ENCODE assay signal across 9 mouse cellular contexts in genomic region chr3:51225979-51226378, GRCm38 (mm10). TPM values are rescaled to one million over a fixed set of nuclear protein-coding genes. Genes with fewer than 3 reads are reported as not detected.
DNase-seq lines count a peak whose midpoint lies in the region; ATAC-seq and TF ChIP-seq lines count a peak whose summit lies in the region.
"Had no signal": no experiment of that assay in that cellular context is flagged by ENCODE, and none has a peak within 500 bp of the region (broad histone marks: within the 10 kb centered on the region; RNA-seq: fewer than 3 reads in every experiment).

No protein-coding gene starts in this region.

- no peaks in the 10 kb centered on the region for H3K27me3 ChIP-seq in heart, adult 2 months (ENCODE audit: control insufficient read depth, insufficient read depth, low read length)
- no peaks in the 10 kb centered on the region for H3K27me3 ChIP-seq in CH12.LX (replicated peaks)
- no peaks in the 10 kb centered on the region for H3K27me3 ChIP-seq in forebrain, postnatal 0 days (ENCODE audit: insufficient read depth, low read length)
- no peaks in the 10 kb centered on the region for H3K27me3 ChIP-seq in liver, postnatal 0 days (ENCODE audit: insufficient read depth, low read length)

- TF ChIP-seq POLR2A in heart, adult 2 months (IDR thresholded peaks at IDR 0.05; ENCODE audit: insufficient read depth, low read depth, low read length): no peak
- TF ChIP-seq POLR2A in CH12.LX (IDR thresholded peaks at IDR 0.05; ENCODE audit: low read depth, low read length): no peak

- H3K9ac ChIP-seq in heart, adult 2 months (ENCODE audit: low read depth, low read length): no peak overlapping the region
- no peak overlapping the region for H3K9ac ChIP-seq in CH12.LX (ENCODE audit: insufficient read depth, low read depth)
- H3K9ac ChIP-seq in forebrain, postnatal 0 days: no peak overlapping the region
- H3K9ac ChIP-seq in liver, postnatal 0 days (replicated peaks): peak overlapping the region; percentile 94

- no peak for ATAC-seq in forebrain, postnatal 0 days
- no peak for ATAC-seq in liver, postnatal 0 days
- ATAC-seq in inflammation-experienced regulatory T-cells, adult 6 months: no peak
- no peak for ATAC-seq in erythroid progenitor cell, adult 5-6 weeks (replicated peaks; ENCODE audit: low FRiP score, poor library complexity, severe bottlenecking)

- no peaks in the 10 kb centered on the region for H3K9me3 ChIP-seq in CH12.LX (replicated peaks; ENCODE audit: low read length)
- no peaks in the 10 kb centered on the region for H3K9me3 ChIP-seq in forebrain, postnatal 0 days (ENCODE audit: low read length)
- no peaks in the 10 kb centered on the region for H3K9me3 ChIP-seq in liver, postnatal 0 days (ENCODE audit: low read length)

- intact Hi-C loops in heart, adult 2 months (cut with DNase I): no loop called here
- intact Hi-C loops in heart, postnatal 36 days (cut with DNase I): loop anchor here (5.0 kb wide), 1 partner anchor 181 kb away; the partner anchor contains the start of gene Ndufc1

- H3K4me1 ChIP-seq in heart, adult 2 months (ENCODE audit: control insufficient read depth, insufficient read depth, low read length): peaks cover 3% of the 10 kb centered on the region
- H3K4me1 ChIP-seq in CH12.LX (ENCODE audit: control insufficient read depth in 1 of 2, insufficient read depth in 2 of 2): peaks cover 8 to 33% of the 10 kb centered on the region in 2 experiments
- H3K4me1 ChIP-seq in forebrain, postnatal 0 days (ENCODE audit: insufficient read depth): peaks cover 19% of the 10 kb centered on the region
- H3K4me1 ChIP-seq in liver, postnatal 0 days (ENCODE audit: insufficient read depth): peaks cover 33% of the 10 kb centered on the region

- no peak overlapping the region; the same call in 1 of the 2 replicates for H3K27ac ChIP-seq in heart, adult 2 months
- no peak overlapping the region for H3K27ac ChIP-seq in CH12.LX (ENCODE audit: insufficient read depth, low read depth)
- no peak overlapping the region for H3K27ac ChIP-seq in forebrain, postnatal 0 days (ENCODE audit: low read depth, low read length)
- H3K27ac ChIP-seq in liver, postnatal 0 days (ENCODE audit: low read depth): peak overlapping the region; percentile 63

- in situ Hi-C loops in CH12.LX (cut with MboI; ENCODE audit: low pct_ligation_motif_present, low pct_unique_long_range_greater_than_20kb, low sequenced_read_pairs): no loop called here

- DNase-seq in heart, adult 2 months: no peak
- no peak for DNase-seq in heart, postnatal 36 days
- no peak for DNase-seq in CH12.LX (ENCODE audit: extremely low read depth)
- no peak for DNase-seq in forebrain, postnatal 0 days
- no peak for DNase-seq in liver, postnatal 0 days
- no peak for DNase-seq in right cerebral cortex, postnatal 4 days
- DNase-seq: right cerebral cortex, postnatal 25 days had no signal

- no peak for TF ChIP-seq EP300 in heart, adult 2 months (IDR thresholded peaks at IDR 0.05; ENCODE audit: insufficient read depth, low read depth, low read length)
- TF ChIP-seq EP300 in CH12.LX (IDR thresholded peaks at IDR 0.05; ENCODE audit: low read length): no peak
- TF ChIP-seq EP300 in liver, postnatal 0 days (IDR thresholded peaks at IDR 0.05; ENCODE audit: low read depth): no peak

- TF ChIP-seq RAD21 in CH12.LX (IDR thresholded peaks at IDR 0.05; ENCODE audit: low read depth, low read length): no peak

- dilution Hi-C loops in CH12.LX (cut with MboI; ENCODE audit: extremely low pct_ligation_motif_present, extremely low pct_unique_long_range_greater_than_20kb, low sequenced_read_pairs): no loop called here

- TF ChIP-seq CTCF in heart, adult 2 months (IDR thresholded peaks at IDR 0.05): no peak
- no peak for TF ChIP-seq CTCF in CH12.LX (conservative IDR thresholded peaks at IDR 0.05 in 1 of 2, IDR thresholded peaks at IDR 0.05 in 1 of 2; ENCODE audit: low read depth in 2 of 2, low read length in 2 of 2)
- no peak for TF ChIP-seq CTCF in forebrain, postnatal 0 days (IDR thresholded peaks at IDR 0.05; ENCODE audit: low read depth)
- no peak for TF ChIP-seq CTCF in liver, postnatal 0 days (IDR thresholded peaks at IDR 0.05; ENCODE audit: low read depth)

- H3K36me3 ChIP-seq in heart, adult 2 months (ENCODE audit: control insufficient read depth, insufficient read depth, low read length): no peaks in the 10 kb centered on the region; the same call in 1 of the 2 replicates
- peaks cover 0 to 23% of the 10 kb centered on the region in 2 experiments for H3K36me3 ChIP-seq in CH12.LX (replicated peaks in 1 of 2; ENCODE audit: control insufficient read depth in 1 of 2, insufficient read depth in 1 of 2, low read length in 1 of 2)
- H3K36me3 ChIP-seq in forebrain, postnatal 0 days (ENCODE audit: insufficient read depth): no peaks in the 10 kb centered on the region
- no peaks in the 10 kb centered on the region for H3K36me3 ChIP-seq in liver, postnatal 0 days (replicated peaks; ENCODE audit: insufficient read depth, low read length)

- peak overlapping the region; percentile 57 for H3K4me3 ChIP-seq in heart, adult 2 months
- peak overlapping the region in 2 of 3 experiments; percentile 68 to 85 for H3K4me3 ChIP-seq in CH12.LX (replicated peaks in 1 of 3; ENCODE audit: low read depth in 2 of 3, low read length in 2 of 3, poor library complexity in 1 of 3)
- H3K4me3 ChIP-seq in forebrain, postnatal 0 days (ENCODE audit: low read depth, low read length): peak overlapping the region; percentile 79; the same call in 1 of the 2 replicates
- H3K4me3 ChIP-seq in liver, postnatal 0 days (ENCODE audit: low read depth, low read length): peak overlapping the region; percentile 82

- peak overlapping the region; percentile 58 for H3K4me2 ChIP-seq in CH12.LX (ENCODE audit: insufficient read depth, low read depth, poor library complexity, severe bottlenecking)
- H3K4me2 ChIP-seq in forebrain, postnatal 0 days (ENCODE audit: low read depth): peak overlapping the region; percentile 68
- peak overlapping the region; percentile 86 for H3K4me2 ChIP-seq in liver, postnatal 0 days (ENCODE audit: low read depth, low read length)

- peaks cover 4% of the 10 kb centered on the region; the same call in 1 of the 2 replicates for H3K79me2 ChIP-seq in heart, adult 2 months (replicated peaks; ENCODE audit: control insufficient read depth, insufficient read depth, low read length)
- H3K79me2 ChIP-seq in CH12.LX (replicated peaks; ENCODE audit: control insufficient read depth, extremely low read depth, insufficient read depth, poor library complexity, severe bottlenecking): peaks cover 13% of the 10 kb centered on the region

- WGBS in heart, adult 2 months: 91% methylated on average over 10 of the region's 10 CpGs
- 96% methylated on average over 10 of the region's 10 CpGs for WGBS in forebrain, postnatal 0 days
- 85% methylated on average over 10 of the region's 10 CpGs for WGBS in liver, postnatal 0 days (ENCODE audit: insufficient replicate concordance)

TF ChIP-seq in CH12.LX, 34 proteins besides CTCF, POLR2A, EP300 and RAD21:
- TF ChIP-seq KAT2A (IDR thresholded peaks at IDR 0.05; ENCODE audit: insufficient replicate concordance, low read length) (no peak), HCFC1 (IDR thresholded peaks at IDR 0.05; ENCODE audit: low read depth, low read length) (no peak), MYC (IDR thresholded peaks at IDR 0.05; ENCODE audit: low read depth, low read length) (no peak), E2F4 (IDR thresholded peaks at IDR 0.05; ENCODE audit: insufficient replicate concordance, low read depth, low read length) (no peak), TCF12 (IDR thresholded peaks at IDR 0.05; ENCODE audit: low read depth, low read length) (no peak), ZNF384 (IDR thresholded peaks at IDR 0.05; ENCODE audit: low read depth, low read length) (no peak), USF2 (conservative IDR thresholded peaks at IDR 0.05; ENCODE audit: low read depth, low read length) (no peak), SMC3 (IDR thresholded peaks at IDR 0.05; ENCODE audit: low read depth, low read length) (no peak), MXI1 (IDR thresholded peaks at IDR 0.05; ENCODE audit: low read depth, low read length) (no peak), TBP (conservative IDR thresholded peaks at IDR 0.05; ENCODE audit: low read depth, low read length) (no peak), CHD2 (IDR thresholded peaks at IDR 0.05; ENCODE audit: low read length) (no peak), CHD1 (IDR thresholded peaks at IDR 0.05; ENCODE audit: low read depth, low read length) (no peak), ZMIZ1 (IDR thresholded peaks at IDR 0.05; ENCODE audit: low read depth, low read length) (no peak), JUN (IDR thresholded peaks at IDR 0.05; ENCODE audit: insufficient read depth, low read depth, low read length) (no peak), RCOR1 (conservative IDR thresholded peaks at IDR 0.05; ENCODE audit: low read depth, low read length) (no peak), MAZ (IDR thresholded peaks at IDR 0.05; ENCODE audit: low read depth, low read length) (no peak), MAFK (IDR thresholded peaks at IDR 0.05; ENCODE audit: insufficient replicate concordance, low read length) (no peak), ETS1 (conservative IDR thresholded peaks at IDR 0.05; ENCODE audit: low read depth, low read length) (no peak)

RNA-seq across cellular contexts. Expression of gene Noct, which starts 1.7 kb away (rescaled TPM):
- total RNA-seq in heart, adult 2 months (2021): 10 to 100 TPM; 39.4 to 45.1 TPM
- 23.2 and 28.9 TPM in 2 replicates for polyA plus RNA-seq in heart, adult 2 months (2012; rRNA removed)
- total RNA-seq in heart, postnatal 36 days (2021): 10 to 100 TPM; 33.6 to 35.1 TPM
- total RNA-seq in CH12.LX (2012; rRNA removed) (8.7 and 10.2 TPM in 2 replicates), CH12.LX (2014; rRNA removed) (13.8 and 14.5 TPM in 2 replicates)
- polyA plus RNA-seq in CH12.LX (2012; ENCODE audit: insufficient read length, low read depth): 9.9 and 12.0 TPM in 2 replicates
- 31.5 and 33.7 TPM in 2 replicates for total RNA-seq in forebrain, postnatal 0 days (2014; rRNA removed)
- polyA plus RNA-seq in forebrain, postnatal 0 days (2015; fragmentation: Nextera tagmentation; extraction: Ambion mirVana): 27.0 and 32.6 TPM in 2 replicates
- 8.5 and 11.4 TPM in 2 replicates for polyA plus RNA-seq in liver, postnatal 0 days (2015; fragmentation: Nextera tagmentation; extraction: Ambion mirVana)
- 1 to 10 TPM; 2.2 to 4.3 (median 3.5) TPM for polyA plus RNA-seq in inflammation-experienced regulatory T-cells, adult 6 months (2017; shearing (Covaris generic))
- total RNA-seq in erythroid progenitor cell, adult 5-6 weeks (2015; ENCODE audit: low replicate concordance): 59.8 and 69.2 TPM in 2 replicates
- total RNA-seq in erythroid progenitor cell, adult 5-6 weeks (2017; ENCODE audit: low replicate concordance): 40.7 and 49.9 TPM in 2 replicates
